Mouse (Mus musculus) kidney, postnatal 0 days (tissue): ENCODE data around the gene Gsx2. TPM values are rescaled to one million over a fixed set of nuclear protein-coding genes. Genes with fewer than 3 reads are reported as not detected.

Source experiments
- ATAC-seq: fragments of 200-750 bp; cut with Nextera tagmentation; replicated peaks from 2 replicates; pipeline ENCODE4 v1.8.0; 2017; ENCODE audit warnings: low read depth, moderate number of reproducible peaks, moderate TSS enrichment, moderate library complexity; ENCODE audit not compliant: low FRiP score
- DNase-seq: peaks from one replicate; pipeline ENCODE4 v3.0.0-alpha.2; 2016; ENCODE audit warnings: low spot score
- H3K27ac ChIP-seq: fragments of 300-500 bp; sonication (generic); 2 replicates; pipeline ENCODE4 v1.5.1; 2014; ENCODE audit warnings: mild to moderate bottlenecking
- H3K27me3 ChIP-seq: fragments of 300-500 bp; sonication (generic); 2 replicates; pipeline ENCODE4 v1.6.1; 2014; ENCODE audit warnings: low read length, mixed read lengths; ENCODE audit not compliant: insufficient read depth
- H3K36me3 ChIP-seq: fragments of 300-500 bp; sonication (generic); 2 replicates; pipeline ENCODE4 v1.6.1; 2014; ENCODE audit warnings: low read length, mixed read lengths; ENCODE audit not compliant: insufficient read depth
- H3K4me1 ChIP-seq: fragments of 300-500 bp; sonication (generic); replicated peaks from 2 replicates; pipeline ENCODE4 v1.6.1; 2014; ENCODE audit warnings: antibody characterized with exemption, low read length, mixed read lengths; ENCODE audit not compliant: insufficient read depth
- H3K4me2 ChIP-seq: fragments of 300-500 bp; sonication (generic); 2 replicates; pipeline ENCODE4 v1.6.1; 2014; ENCODE audit warnings: mild to moderate bottlenecking, low read length, moderate library complexity, mixed read lengths
- H3K4me3 ChIP-seq: fragments of 300-500 bp; sonication (generic); replicated peaks from 2 replicates; pipeline ENCODE4 v1.5.1; 2014; ENCODE audit warnings: low read depth, low read length
- H3K9ac ChIP-seq: fragments of 300-500 bp; sonication (generic); 2 replicates; pipeline ENCODE4 v1.6.1; 2014; ENCODE audit warnings: low read depth, low read length
- H3K9me3 ChIP-seq: fragments of 300-500 bp; sonication (generic); replicated peaks from 2 replicates; pipeline ENCODE4 v1.6.1; 2016; ENCODE audit warnings: low read length, inconsistent platforms, mixed read lengths
- CTCF ChIP-seq: IDR thresholded peaks from 2 replicates; pipeline ENCODE4 v1.5.1; 2016; ENCODE audit warnings: antibody characterized with exemption, low read depth, mild to moderate bottlenecking, moderate library complexity
- WGBS: fragments of 180-500 bp; shearing (Covaris S2); extraction: QIAGEN DNeasy Blood & Tissue Kit; methylation state at CpG from one replicate; pipeline ENCODE4 v1.1.7; 2014; 5-methylcytosine and 5-hydroxymethylcytosine counted together
- polyA plus RNA-seq: library from polyadenylated mRNA; unstranded; fragments of >200 nt; fragmentation: Nextera tagmentation; extraction: Ambion mirVana; gene quantifications from 2 replicates; pipeline ENCODE4 v1.2.1, GENCODE M21; 2015

Gsx2 gene
- polyA plus RNA-seq, 1 experiment from 2014 or later = not detected

GRCm38 (mm10) chr5:75070132-75070531 is 5.3 kb upstream of the Gsx2 start:
- Histone ChIP-seq H3K27me3 (peaks cover 70% of the 10 kb centered on the region), H3K9ac (no peak overlapping the region), H3K4me3 (no peak overlapping the region), H3K9me3 (no peaks in the 10 kb centered on the region), H3K36me3 (no peaks in the 10 kb centered on the region), H3K4me1 (no peaks in the 10 kb centered on the region; the same call in none of the 2 replicates), H3K4me2 (no peak overlapping the region), H3K27ac (no peak overlapping the region)
- DNase-seq (no peak), ATAC-seq (no peak)
- 9% methylated on average over 13 of the region's 13 CpGs for WGBS
- TF ChIP-seq CTCF = no peak

GRCm38 (mm10) chr5:75070656-75071375 is 4.6 kb upstream of the Gsx2 start:
- ATAC-seq (no peak), DNase-seq (no peak)
- TF ChIP-seq CTCF = no peak
- H3K27ac ChIP-seq = no peak overlapping the region
- no peak overlapping the region for H3K9ac ChIP-seq
- peaks cover 6% of the 10 kb centered on the region for H3K4me1 ChIP-seq
- no peaks in the 10 kb centered on the region for H3K9me3 ChIP-seq
- no peaks in the 10 kb centered on the region for H3K36me3 ChIP-seq
- WGBS = 3% methylated on average over 23 of the region's 23 CpGs
- H3K27me3 ChIP-seq = peaks cover 77% of the 10 kb centered on the region
- no peak overlapping the region for H3K4me2 ChIP-seq
- no peak overlapping the region; the same call in 1 of the 2 replicates for H3K4me3 ChIP-seq

GRCm38 (mm10) chr5:75071951-75072350 is 3.5 kb upstream of the Gsx2 start:
- Histone ChIP-seq H3K9me3 (no peaks in the 10 kb centered on the region), H3K27me3 (peaks cover 88% of the 10 kb centered on the region), H3K9ac (no peak overlapping the region), H3K4me3 (no peak overlapping the region), H3K4me2 (no peak overlapping the region), H3K4me1 (peaks cover 10% of the 10 kb centered on the region), H3K27ac (no peak overlapping the region), H3K36me3 (no peaks in the 10 kb centered on the region)
- WGBS = 2% methylated on average over 10 of the region's 10 CpGs
- no peak for DNase-seq
- TF ChIP-seq CTCF = no peak
- ATAC-seq = no peak

- TF ChIP-seq CTCF = no peak
- WGBS = 3% methylated on average over 4 of the region's 4 CpGs
- no peak for ATAC-seq
These were observed 2.9 kb upstream of the Gsx2 start for GRCm38 (mm10) chr5:75072532-75072931.

GRCm38 (mm10) chr5:75073167-75073566 is 2.2 kb upstream of the Gsx2 start:
- DNase-seq = no peak
- Histone ChIP-seq H3K27ac (no peak overlapping the region), H3K4me3 (no peak overlapping the region), H3K4me2 (no peak overlapping the region), H3K9me3 (no peaks in the 10 kb centered on the region), H3K27me3 (peaks cover 95% of the 10 kb centered on the region), H3K9ac (no peak overlapping the region), H3K36me3 (no peaks in the 10 kb centered on the region), H3K4me1 (peaks cover 10% of the 10 kb centered on the region)
- no peak for ATAC-seq
- 44% methylated on average over 1 of the region's 1 CpGs for WGBS
- TF ChIP-seq CTCF = no peak

More at GRCm38 (mm10) chr5:75072532-75072931, 2.9 kb upstream of the Gsx2 start:
- H3K27me3 ChIP-seq = peaks cover 89% of the 10 kb centered on the region
- no peak overlapping the region for H3K9ac ChIP-seq
- H3K4me3 ChIP-seq = no peak overlapping the region
- peaks cover 10% of the 10 kb centered on the region for H3K4me1 ChIP-seq
- no peaks in the 10 kb centered on the region for H3K36me3 ChIP-seq
- H3K4me2 ChIP-seq = no peak overlapping the region
- no peaks in the 10 kb centered on the region for H3K9me3 ChIP-seq
- H3K27ac ChIP-seq = no peak overlapping the region
- DNase-seq = no peak

GRCm38 (mm10) chr5:75073684-75074083 is 1.7 kb upstream of the Gsx2 start:
- ATAC-seq = no peak
- H3K9me3 ChIP-seq = no peaks in the 10 kb centered on the region
- no peak overlapping the region for H3K9ac ChIP-seq
- peaks cover 95% of the 10 kb centered on the region for H3K27me3 ChIP-seq
- H3K36me3 ChIP-seq = no peaks in the 10 kb centered on the region
- no peak overlapping the region for H3K27ac ChIP-seq
- no peak overlapping the region for H3K4me2 ChIP-seq
- peaks cover 10% of the 10 kb centered on the region for H3K4me1 ChIP-seq
- no peak for DNase-seq
- TF ChIP-seq CTCF = no peak
- H3K4me3 ChIP-seq = no peak overlapping the region
- 20% methylated on average over 3 of the region's 3 CpGs for WGBS

GRCm38 (mm10) chr5:75074132-75074531 is 1.3 kb upstream of the Gsx2 start:
- Histone ChIP-seq H3K9ac (no peak overlapping the region), H3K4me2 (no peak overlapping the region), H3K4me3 (no peak overlapping the region), H3K27ac (no peak overlapping the region), H3K4me1 (peaks cover 10% of the 10 kb centered on the region), H3K36me3 (no peaks in the 10 kb centered on the region), H3K27me3 (peaks cover 95% of the 10 kb centered on the region), H3K9me3 (no peaks in the 10 kb centered on the region)
- no peak for DNase-seq
- no peak for TF ChIP-seq CTCF
- WGBS = 11% methylated on average over 4 of the region's 4 CpGs
- ATAC-seq = no peak
